In genomic region chr1:171501016-171501610, GRCm38 (mm10) we compare ENCODE assay signal across 1 mouse cellular context.
TF ChIP-seq lines count a peak whose summit lies in the region.

No protein-coding gene starts in this region.

TF ChIP-seq in myocyte, 11 proteins besides CTCF, POLR2A, EP300 and RAD21 (continued from another document):
- TF ChIP-seq TCF12 (IDR thresholded peaks at IDR 0.05; ENCODE audit: insufficient read depth, poor library complexity, severe bottlenecking) (no peak), E2F4 (IDR thresholded peaks at IDR 0.05; ENCODE audit: insufficient read depth) (no peak)
